In the genomic region with DNA sequence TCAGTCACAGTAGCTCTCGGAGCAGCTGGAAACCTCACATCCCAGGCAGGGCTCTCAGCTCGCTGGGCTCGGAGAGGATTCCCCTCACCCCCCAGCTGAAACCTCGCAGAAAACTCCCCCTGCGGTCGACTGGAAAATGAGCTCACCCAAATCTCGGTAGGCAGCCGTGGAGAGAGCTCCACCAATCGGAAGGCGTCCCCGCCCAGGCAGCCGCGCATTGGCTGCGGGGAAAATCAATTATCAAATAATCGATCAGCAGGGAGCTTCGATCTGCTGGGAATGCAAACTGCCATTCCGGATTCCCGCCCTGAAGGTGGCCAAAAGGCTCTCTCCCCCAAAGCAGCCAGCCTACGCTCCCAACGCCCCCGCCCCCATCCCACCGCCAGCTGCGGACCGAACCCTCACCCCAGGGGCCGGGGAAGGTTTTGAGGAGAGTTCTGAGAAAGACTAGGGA, we compare ENCODE assay signal across 8 mouse cellular contexts. TPM values are rescaled to one million over a fixed set of nuclear protein-coding genes. Genes with fewer than 3 reads are reported as not detected.
DNase-seq lines count a peak whose midpoint lies in the region; ATAC-seq lines count a peak whose summit lies in the region.

No protein-coding gene starts in this region.

- H3K4me1 ChIP-seq in hindbrain, embryonic 11.5 days (replicated peaks; ENCODE audit: control insufficient read depth, insufficient read depth, low read length), result peaks cover 3% of the 10 kb centered on the region; the same call in 1 of the 2 replicates

- peak overlapping the region; percentile 88 for H3K4me3 ChIP-seq in hindbrain, embryonic 11.5 days (ENCODE audit: low read depth, low read length)

- peak overlapping the region; percentile 99 for H3K27ac ChIP-seq in hindbrain, embryonic 11.5 days (ENCODE audit: low read depth, low read length)

- H3K9me3 ChIP-seq in hindbrain, embryonic 11.5 days (ENCODE audit: control insufficient read depth, low read length), result no peaks in the 10 kb centered on the region

- no peaks in the 10 kb centered on the region for H3K27me3 ChIP-seq in hindbrain, embryonic 11.5 days (ENCODE audit: control insufficient read depth, insufficient read depth, low read length)

- H3K9ac ChIP-seq in hindbrain, embryonic 11.5 days (ENCODE audit: low read depth, low read length), result peak overlapping the region; percentile 100

- ATAC-seq in hindbrain, embryonic 11.5 days (ENCODE audit: low FRiP score), result peak; percentile 83

- DNase-seq in MN1 (ENCODE audit: low spot score), result peak; percentile 98
- peak; percentile 98 for DNase-seq in cerebellum, adult 9-10 months
- DNase-seq in frontal cortex, postnatal 10 days (ENCODE audit: low spot score in 2 of 2), result peak; percentile 85 to 89
- peak; percentile 95 for DNase-seq in hindbrain, embryonic 11.5 days (ENCODE audit: low spot score)
- peak; percentile 84 to 93 for DNase-seq in layer of hippocampus, postnatal 14 days (ENCODE audit: low spot score in 2 of 2)
- DNase-seq in lung, postnatal 10 days, result peak; percentile 96
- peak; percentile 91 for DNase-seq in ovary, postnatal 36 days (ENCODE audit: low spot score)
- DNase-seq in thymus, postnatal 14 days, result peak; percentile 36

- 0 out of 2 replicates have a peak, but pooled peaks cover 2% of the 10 kb centered on the region for H3K36me3 ChIP-seq in hindbrain, embryonic 11.5 days (ENCODE audit: control insufficient read depth, insufficient read depth, low read length)

- H3K4me2 ChIP-seq in hindbrain, embryonic 11.5 days (replicated peaks; ENCODE audit: low read depth, low read length), result peak overlapping the region; percentile 85

- under 1% methylated on average over 25 of the region's 25 CpGs for WGBS in hindbrain, embryonic 11.5 days

RNA-seq across cellular contexts. Expression of a gene that starts 1.6 kb away (rescaled TPM):
- polyA plus RNA-seq in hindbrain, embryonic 11.5 days (2014; fragmentation: Nextera tagmentation; extraction: Ambion mirVana), result 132 and 149 TPM in 2 replicates
- total RNA-seq in layer of hippocampus, postnatal 14 days (2021), result 1 to 10 TPM; 2.0 to 2.9 TPM

Comparison
In these comparisons a context has a peak if more than half of its experiments do, and no peak if none do; other contexts are left out.
1. Peak in every context shown above with its lines: DNase-seq, ATAC-seq, H3K4me3 ChIP-seq and H3K27ac ChIP-seq.
2. DNase-seq: peak in every context shown above with its lines; median percentile 98 in MN1; 98 in cerebellum, adult 9-10 months; 96 in lung, postnatal 10 days; 95 in hindbrain, embryonic 11.5 days; 91 in ovary, postnatal 36 days; 88 in layer of hippocampus, postnatal 14 days; 87 in frontal cortex, postnatal 10 days; 36 in thymus, postnatal 14 days.